Mouse (Mus musculus) midbrain, embryonic 16.5 days (tissue): ENCODE data around the gene Vmn1r90. TPM values are rescaled to one million over a fixed set of nuclear protein-coding genes. Genes with fewer than 3 reads are reported as not detected.
"Not testable (repeated sequence)": the region's sequence is repeated elsewhere in the genome, so short reads cannot be mapped to it uniquely, and the experiment has no call there.

Source experiments
- ATAC-seq: fragments of 200-750 bp; cut with Nextera tagmentation; 2 replicates; pipeline ENCODE4 v1.8.0; 2017; ENCODE audit warnings: moderate TSS enrichment
- H3K27ac ChIP-seq: fragments of 300-500 bp; sonication (generic); 2 replicates; pipeline ENCODE4 v1.5.1; 2014; ENCODE audit warnings: mild to moderate bottlenecking, low read length, mixed read lengths
- H3K27me3 ChIP-seq: fragments of 300-500 bp; sonication (generic); 2 replicates; pipeline ENCODE4 v1.6.1; 2014; ENCODE audit warnings: low read depth, low read length, mixed read lengths; ENCODE audit not compliant: control insufficient read depth, insufficient read depth
- H3K36me3 ChIP-seq: fragments of 300-500 bp; sonication (generic); 2 replicates; pipeline ENCODE4 v1.6.1; 2014; ENCODE audit warnings: mild to moderate bottlenecking, low read length, moderate library complexity, mixed read lengths; ENCODE audit not compliant: control insufficient read depth, insufficient read depth
- H3K4me1 ChIP-seq: fragments of 300-500 bp; sonication (generic); 2 replicates; pipeline ENCODE4 v1.6.1; 2014; ENCODE audit warnings: mild to moderate bottlenecking, low read length, mixed read lengths; ENCODE audit not compliant: control insufficient read depth, insufficient read depth
- H3K4me2 ChIP-seq: fragments of 300-500 bp; sonication (generic); 2 replicates; pipeline ENCODE4 v1.6.1; 2014; ENCODE audit warnings: mild to moderate bottlenecking, low read length, mixed read lengths
- H3K4me3 ChIP-seq: fragments of 300-500 bp; sonication (generic); 2 replicates; pipeline ENCODE4 v1.5.1; 2014; ENCODE audit warnings: low read depth, mild to moderate bottlenecking, low read length, moderate library complexity, mixed read lengths
- H3K9ac ChIP-seq: fragments of 300-500 bp; sonication (generic); 2 replicates; pipeline ENCODE4 v1.6.1; 2014; ENCODE audit warnings: low read depth, low read length, mixed read lengths
- H3K9me3 ChIP-seq: fragments of 300-500 bp; sonication (generic); replicated peaks from 2 replicates; pipeline ENCODE4 v1.6.1; 2014; ENCODE audit warnings: mild to moderate bottlenecking, low read length, mixed read lengths; ENCODE audit not compliant: control insufficient read depth, poor library complexity, severe bottlenecking
- WGBS: fragments of 180-500 bp; shearing (Covaris S2); extraction: QIAGEN DNeasy Blood & Tissue Kit; methylation state at CpG from one replicate; pipeline ENCODE4 v1.1.7; 2014; 5-methylcytosine and 5-hydroxymethylcytosine counted together
- polyA plus RNA-seq: library from polyadenylated mRNA; unstranded; fragments of >200 nt; fragmentation: Nextera tagmentation; extraction: Ambion mirVana; gene quantifications from 2 replicates; pipeline ENCODE4 v1.2.1, GENCODE M21; 2015

Vmn1r90 gene
- polyA plus RNA-seq: 0.25 and 0.35 TPM in 2 replicates

DNA sequence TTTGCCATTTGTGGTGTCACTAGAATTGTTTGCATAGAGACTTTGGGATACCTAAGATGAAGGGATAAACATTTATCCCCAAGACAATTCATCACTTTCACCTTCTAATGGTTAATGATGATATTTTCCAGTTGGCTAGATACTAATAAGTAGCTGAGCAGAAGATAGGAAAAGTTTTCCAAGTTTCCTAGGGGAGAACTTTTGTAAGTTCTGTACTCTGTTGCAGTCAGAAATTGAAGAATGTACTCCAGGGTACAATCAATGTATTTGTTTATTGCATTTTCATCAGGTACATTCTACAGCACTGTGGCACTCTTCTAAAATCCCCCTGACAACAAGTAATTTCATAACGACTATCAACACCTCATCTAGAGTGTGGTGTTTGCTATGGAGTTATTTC is at the start of gene Vmn1r90:
Gene Vmn1r90, minus strand, starts transcription at position 101 of the 400 bp plus-strand sequence.
- H3K4me3 ChIP-seq: no peak within 1 kb of the TSS
- H3K4me1 ChIP-seq: no peaks in the 10 kb centered on the region
- no peak within 1 kb of the TSS for H3K9ac ChIP-seq
- H3K9me3 ChIP-seq: peaks cover 7% of the 10 kb centered on the region
- H3K4me2 ChIP-seq: no peak within 1 kb of the TSS
- ATAC-seq: no peak
- H3K36me3 ChIP-seq: no peaks in the 10 kb centered on the region
- H3K27ac ChIP-seq: no peak within 1 kb of the TSS
- 60% methylated on average over 1 of the region's 1 CpGs for WGBS
- H3K27me3 ChIP-seq: no peaks in the 10 kb centered on the region

DNA sequence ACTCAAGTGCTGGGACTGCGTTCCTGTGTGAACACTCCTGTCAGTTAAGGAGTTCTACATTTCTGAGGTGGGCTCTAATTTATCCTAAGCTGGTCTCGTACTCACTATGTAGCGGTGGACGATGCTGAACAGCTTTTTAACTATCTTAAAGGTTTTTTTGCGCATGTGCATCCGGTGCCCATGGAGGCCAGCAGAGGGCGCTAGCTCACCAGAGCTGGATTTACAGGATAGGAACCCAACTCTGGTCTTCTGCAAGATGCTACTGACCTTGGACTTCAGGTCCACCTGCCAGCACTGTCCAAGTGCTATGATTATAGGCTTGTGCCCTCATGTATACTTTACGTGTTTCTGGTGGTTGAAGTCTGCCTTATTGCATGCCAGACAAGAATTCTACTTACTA is 29.7 kb upstream of the Vmn1r90 start:
- H3K27ac ChIP-seq, H3K4me1 ChIP-seq, ATAC-seq, H3K9ac ChIP-seq, H3K4me3 ChIP-seq, H3K4me2 ChIP-seq, H3K36me3 ChIP-seq, H3K27me3 ChIP-seq: not testable (repeated sequence)
- H3K9me3 ChIP-seq: peaks cover 16% of the 10 kb centered on the region
- WGBS: 63% methylated on average over 8 of the region's 8 CpGs

DNA sequence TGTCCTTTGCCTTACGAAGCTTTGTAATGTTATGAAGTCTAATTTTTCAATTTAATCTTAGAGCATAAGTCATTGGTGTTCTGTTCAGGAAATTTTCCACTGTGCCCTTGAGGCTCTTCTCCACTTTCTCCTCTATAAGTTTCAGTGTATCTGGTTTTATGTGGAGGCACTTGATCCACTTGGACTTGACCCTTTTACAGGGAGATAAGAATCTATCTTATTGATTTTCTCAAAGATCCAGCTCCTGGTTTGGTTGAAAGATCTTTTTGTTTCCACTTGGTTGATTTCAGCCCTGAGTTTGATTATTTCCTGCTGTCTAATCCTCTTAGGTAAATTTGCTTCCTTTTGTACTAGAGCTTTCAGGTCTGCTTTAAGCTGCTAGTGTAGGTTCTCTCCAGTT is 11.0 kb downstream of the Vmn1r90 start:
- Histone ChIP-seq H3K36me3 (no peaks in the 10 kb centered on the region), H3K9me3 (peaks cover 18% of the 10 kb centered on the region), H3K4me2 (no peak overlapping the region), H3K4me3 (no peak overlapping the region), H3K27ac (no peak overlapping the region), H3K27me3 (no peaks in the 10 kb centered on the region), H3K4me1 (no peaks in the 10 kb centered on the region), H3K9ac (no peak overlapping the region)
- ATAC-seq: no peak
- 84% methylated on average over 1 of the region's 1 CpGs for WGBS

DNA sequence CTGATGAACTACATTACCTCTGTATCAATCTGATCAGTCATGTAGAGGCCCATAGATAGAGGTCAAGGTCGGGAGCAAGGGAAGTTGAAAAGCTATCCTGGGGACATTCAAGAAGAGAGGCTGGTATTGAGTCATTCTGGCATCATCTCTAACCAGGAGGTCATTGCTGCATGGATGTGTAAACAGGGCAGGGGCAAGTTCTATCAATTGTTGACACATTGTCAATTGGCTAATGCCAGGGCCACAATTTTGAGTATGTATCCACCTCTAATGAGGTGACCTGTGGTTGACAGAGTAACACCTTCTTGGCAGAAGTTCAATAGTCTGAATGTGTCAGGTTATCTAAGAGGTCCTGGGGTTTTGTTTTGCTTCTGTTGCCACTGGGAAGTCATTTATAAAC is 38.0 kb downstream of the Vmn1r90 start:
- no peak overlapping the region for H3K9ac ChIP-seq
- no peak overlapping the region for H3K4me2 ChIP-seq
- ATAC-seq: no peak
- H3K4me3 ChIP-seq: no peak overlapping the region
- 70% methylated on average over 1 of the region's 1 CpGs for WGBS
- no peaks in the 10 kb centered on the region for H3K27me3 ChIP-seq
- peaks cover 38% of the 10 kb centered on the region for H3K9me3 ChIP-seq
- H3K4me1 ChIP-seq: no peaks in the 10 kb centered on the region
- no peaks in the 10 kb centered on the region for H3K36me3 ChIP-seq
- H3K27ac ChIP-seq: no peak overlapping the region

DNA sequence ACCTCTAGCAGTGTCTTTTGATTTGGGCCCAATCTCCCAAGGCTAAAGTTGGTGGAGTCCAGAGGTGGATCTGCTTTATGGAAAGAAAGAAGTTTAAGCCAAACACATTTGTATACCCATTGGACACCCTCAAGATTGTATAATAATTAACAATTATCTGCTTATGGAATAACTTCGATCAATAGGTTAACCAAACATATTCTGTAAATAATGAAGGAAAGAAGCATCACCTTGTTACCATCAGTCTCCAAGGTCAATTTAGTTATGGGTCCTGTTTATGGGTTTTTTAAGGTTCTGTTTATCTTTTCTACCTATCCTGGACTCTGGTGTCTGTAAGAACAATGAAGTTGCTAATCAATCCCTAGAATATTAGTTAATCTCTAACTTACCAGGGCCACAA is 40.7 kb downstream of the Vmn1r90 start:
- no peaks in the 10 kb centered on the region for H3K4me1 ChIP-seq
- H3K4me3 ChIP-seq: no peak overlapping the region
- H3K36me3 ChIP-seq: no peaks in the 10 kb centered on the region
- no peak overlapping the region for H3K27ac ChIP-seq
- peaks cover 25% of the 10 kb centered on the region for H3K9me3 ChIP-seq
- H3K27me3 ChIP-seq: no peaks in the 10 kb centered on the region
- 91% methylated on average over 1 of the region's 1 CpGs for WGBS
- H3K9ac ChIP-seq: no peak overlapping the region
- no peak overlapping the region for H3K4me2 ChIP-seq
- ATAC-seq: no peak

DNA sequence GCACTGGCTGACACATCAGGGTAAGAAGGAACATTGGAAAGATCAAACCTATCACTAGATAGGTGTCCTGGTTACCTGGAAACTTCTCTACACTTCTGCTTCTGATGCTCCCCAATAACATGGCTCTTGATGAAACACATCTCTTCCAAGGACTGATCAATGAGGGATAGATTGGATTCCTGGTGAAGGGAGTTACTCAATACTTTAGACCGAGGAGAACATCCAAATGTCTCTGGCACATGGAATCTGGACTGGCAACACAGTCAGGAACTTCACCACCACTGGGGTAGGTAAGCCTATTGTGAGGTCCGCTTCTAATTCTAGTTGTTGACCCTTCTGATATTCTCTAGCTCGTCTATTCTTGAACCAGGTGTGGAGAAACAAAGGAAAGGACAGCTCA is 45.0 kb downstream of the Vmn1r90 start:
- WGBS: 71% methylated on average over 3 of the region's 3 CpGs
- Histone ChIP-seq H3K9me3 (peaks cover 24% of the 10 kb centered on the region), H3K27ac (no peak overlapping the region), H3K4me2 (no peak overlapping the region), H3K4me3 (no peak overlapping the region), H3K36me3 (no peaks in the 10 kb centered on the region), H3K4me1 (no peaks in the 10 kb centered on the region), H3K27me3 (no peaks in the 10 kb centered on the region), H3K9ac (no peak overlapping the region)
- no peak for ATAC-seq

Other genes starting within 250 kb of the Vmn1r90 start
- not detected in 2 replicates for gene Obox8, start 229.9 kb downstream of the Vmn1r90 start, polyA plus RNA-seq
- not detected in 2 replicates for gene Sult2a8, start 116.7 kb downstream of the Vmn1r90 start, polyA plus RNA-seq
- not detected in 2 replicates for gene Sult2a7, start 69.3 kb downstream of the Vmn1r90 start, polyA plus RNA-seq
- gene Obox7, start 96.0 kb upstream of the Vmn1r90 start, polyA plus RNA-seq: not detected in 2 replicates